Mouse (Mus musculus) midbrain, embryonic 10.5 days (tissue): ENCODE measurements at regions not wholly inside any gene's neighbourhood (a gene's known extent, or its start where the extent isn't known, plus 50 kb on each side); places are given as distances from the start of the nearest gene placed in this dataset.

Experiments
- DNase-seq: peaks from one replicate; pipeline ENCODE4 v3.0.0-alpha.2; 2017; ENCODE audit warnings: low spot score
- H3K27ac ChIP-seq: fragments of 300-500 bp; sonication (generic); replicated peaks from 2 replicates; pipeline ENCODE4 v1.5.1; 2016; ENCODE audit warnings: mild to moderate bottlenecking
- H3K27me3 ChIP-seq: fragments of 300-500 bp; sonication (generic); 2 replicates; pipeline ENCODE4 v1.6.1; 2016; ENCODE audit warnings: low read depth, mild to moderate bottlenecking; ENCODE audit not compliant: poor library complexity, severe bottlenecking
- H3K36me3 ChIP-seq: fragments of 300-500 bp; sonication (generic); 2 replicates; pipeline ENCODE4 v1.6.1; 2016; ENCODE audit warnings: mild to moderate bottlenecking, moderate library complexity
- H3K4me1 ChIP-seq: fragments of 300-500 bp; sonication (generic); 2 replicates; pipeline ENCODE4 v1.6.1; 2016
- H3K4me3 ChIP-seq: fragments of 300-500 bp; sonication (generic); 2 replicates; pipeline ENCODE4 v1.5.1; 2016; ENCODE audit warnings: mild to moderate bottlenecking, moderate library complexity
- H3K9me3 ChIP-seq: fragments of 300-500 bp; sonication (generic); replicated peaks from 2 replicates; pipeline ENCODE4 v1.6.1; 2016; ENCODE audit warnings: mild to moderate bottlenecking
- WGBS: fragments of 180-500 bp; shearing (Covaris S2); methylation state at CpG from one replicate; pipeline ENCODE4 v1.1.7; 2016; 5-methylcytosine and 5-hydroxymethylcytosine counted together

DNA sequence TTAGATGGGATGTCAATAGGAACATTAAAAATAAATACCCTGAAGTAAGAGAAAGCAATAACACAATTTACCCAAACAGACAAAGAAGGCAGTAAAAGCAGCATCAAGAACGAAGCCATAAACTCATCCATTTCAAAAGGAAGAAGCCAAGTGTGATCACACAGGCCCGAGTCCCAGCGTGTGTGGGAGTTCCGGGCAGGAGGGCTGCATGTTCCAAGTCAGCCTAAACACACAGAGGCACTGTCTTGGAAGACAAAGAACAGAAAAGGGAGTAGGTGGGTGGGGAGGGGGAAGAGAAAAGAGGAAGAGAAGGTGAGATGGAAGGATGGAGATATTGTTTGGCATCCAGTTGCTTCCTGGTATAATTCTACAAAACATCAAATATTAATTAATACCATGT is 248.0 kb upstream of the Nr4a3 start:
- H3K4me3 ChIP-seq = no peak overlapping the region
- no peaks in the 10 kb centered on the region for H3K4me1 ChIP-seq
- DNase-seq = no peak
- no peaks in the 10 kb centered on the region for H3K27me3 ChIP-seq
- H3K36me3 ChIP-seq = no peaks in the 10 kb centered on the region
- WGBS = 87% methylated on average over 4 of the region's 4 CpGs
- H3K9me3 ChIP-seq = no peaks in the 10 kb centered on the region
- H3K27ac ChIP-seq = no peak overlapping the region

DNA sequence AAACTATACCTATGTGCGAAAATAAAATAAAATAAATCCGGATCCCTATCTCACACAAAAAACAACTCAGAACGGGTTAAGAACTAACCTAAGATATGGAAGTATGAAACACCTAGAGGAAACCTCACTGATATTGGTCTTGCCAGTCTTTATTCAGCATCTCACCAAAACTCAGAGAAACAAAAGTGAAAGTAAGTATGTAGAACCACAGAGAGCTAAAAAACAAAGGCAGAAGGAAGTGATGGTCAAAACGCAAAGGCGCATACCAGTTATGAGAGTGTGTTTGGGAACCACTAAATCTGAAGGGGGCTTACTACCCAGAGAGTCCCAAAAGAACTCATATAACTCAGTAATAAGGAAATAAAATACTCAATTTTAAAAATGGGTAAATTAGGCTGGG is 245.8 kb upstream of the Nr4a3 start:
- H3K27ac ChIP-seq = no peak overlapping the region
- H3K9me3 ChIP-seq = no peaks in the 10 kb centered on the region
- no peaks in the 10 kb centered on the region for H3K27me3 ChIP-seq
- H3K36me3 ChIP-seq = no peaks in the 10 kb centered on the region
- WGBS = 95% methylated on average over 5 of the region's 5 CpGs
- no peak for DNase-seq
- H3K4me3 ChIP-seq = no peak overlapping the region
- no peaks in the 10 kb centered on the region for H3K4me1 ChIP-seq

DNA sequence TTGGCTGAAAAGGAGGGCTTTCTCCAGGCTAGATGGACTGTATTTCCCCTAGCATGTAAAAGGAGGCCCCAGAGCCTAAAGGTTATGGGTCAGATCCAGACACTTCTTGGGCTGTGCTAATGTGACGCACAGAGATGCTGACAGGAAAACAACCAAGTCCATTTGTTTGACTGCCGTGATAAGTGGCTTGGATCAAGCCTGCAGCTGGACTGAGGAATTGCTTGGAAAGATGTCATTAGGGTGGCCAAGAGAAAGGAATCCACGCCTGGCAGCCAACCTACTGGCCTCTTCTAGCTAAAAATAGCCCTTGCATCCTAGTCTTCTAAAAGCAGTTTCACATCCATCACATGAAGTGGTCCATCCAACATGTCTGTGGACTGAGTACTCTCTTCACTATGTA is 241.8 kb upstream of the Nr4a3 start:
- H3K36me3 ChIP-seq = no peaks in the 10 kb centered on the region
- H3K4me1 ChIP-seq = peaks cover 5% of the 10 kb centered on the region; the same call in 1 of the 2 replicates
- no peak for DNase-seq
- H3K4me3 ChIP-seq = no peak overlapping the region
- whole genome bisulfite sequencing = 80% methylated on average over 3 of the region's 3 CpGs
- no peak overlapping the region for H3K27ac ChIP-seq
- H3K9me3 ChIP-seq = no peaks in the 10 kb centered on the region
- H3K27me3 ChIP-seq = no peaks in the 10 kb centered on the region

DNA sequence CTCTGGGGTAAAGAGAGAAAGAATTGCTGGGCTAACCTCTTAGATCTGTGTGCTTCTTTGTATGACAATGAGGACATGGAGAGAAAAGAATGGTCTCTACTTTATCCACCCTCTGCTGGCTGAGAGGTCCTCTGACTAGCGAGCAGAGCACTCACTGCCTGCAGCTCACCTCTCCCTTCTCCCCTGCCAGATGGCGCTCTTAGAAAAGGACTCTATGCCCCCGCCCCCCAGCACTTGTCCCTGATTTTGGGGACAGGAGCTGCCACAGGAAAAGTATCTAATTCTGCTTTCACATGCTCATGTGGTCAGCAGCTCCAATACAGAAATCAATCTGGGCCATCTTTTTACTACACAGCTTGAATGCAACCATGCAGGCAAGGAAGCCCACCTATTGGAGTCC is 237.1 kb upstream of the Nr4a3 start:
- no peak for DNase-seq
- Histone ChIP-seq H3K36me3 (no peaks in the 10 kb centered on the region), H3K4me1 (peaks cover 5% of the 10 kb centered on the region; the same call in 1 of the 2 replicates), H3K4me3 (no peak overlapping the region), H3K27me3 (no peaks in the 10 kb centered on the region), H3K9me3 (no peaks in the 10 kb centered on the region), H3K27ac (no peak overlapping the region)
- 7% methylated on average over 3 of the region's 3 CpGs for WGBS

DNA sequence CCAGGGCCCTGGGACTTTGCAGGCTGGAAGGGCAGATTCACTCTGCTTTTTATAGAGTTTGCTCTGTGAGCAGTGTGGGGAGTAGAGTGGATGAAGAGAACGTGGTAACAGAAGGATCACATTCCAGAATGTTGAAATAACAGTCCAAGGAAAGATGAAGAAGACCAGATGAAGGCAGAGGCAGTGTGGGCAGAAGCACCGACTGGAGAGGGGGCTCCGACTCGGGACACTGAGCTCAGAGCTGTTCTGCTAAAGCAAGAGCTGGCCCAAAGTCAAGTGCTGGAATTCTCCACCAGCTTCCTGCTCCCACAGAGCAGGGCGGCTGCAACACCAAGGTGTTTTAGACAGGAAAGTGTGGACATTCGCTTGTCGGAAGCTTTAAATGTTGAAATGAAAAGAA is 230.9 kb upstream of the Nr4a3 start:
- H3K27me3 ChIP-seq = no peaks in the 10 kb centered on the region
- H3K27ac ChIP-seq = no peak overlapping the region
- H3K4me3 ChIP-seq = no peak overlapping the region
- H3K4me1 ChIP-seq = no peaks in the 10 kb centered on the region
- 86% methylated on average over 7 of the region's 7 CpGs for WGBS
- DNase-seq = no peak
- H3K9me3 ChIP-seq = no peaks in the 10 kb centered on the region
- H3K36me3 ChIP-seq = no peaks in the 10 kb centered on the region

DNA sequence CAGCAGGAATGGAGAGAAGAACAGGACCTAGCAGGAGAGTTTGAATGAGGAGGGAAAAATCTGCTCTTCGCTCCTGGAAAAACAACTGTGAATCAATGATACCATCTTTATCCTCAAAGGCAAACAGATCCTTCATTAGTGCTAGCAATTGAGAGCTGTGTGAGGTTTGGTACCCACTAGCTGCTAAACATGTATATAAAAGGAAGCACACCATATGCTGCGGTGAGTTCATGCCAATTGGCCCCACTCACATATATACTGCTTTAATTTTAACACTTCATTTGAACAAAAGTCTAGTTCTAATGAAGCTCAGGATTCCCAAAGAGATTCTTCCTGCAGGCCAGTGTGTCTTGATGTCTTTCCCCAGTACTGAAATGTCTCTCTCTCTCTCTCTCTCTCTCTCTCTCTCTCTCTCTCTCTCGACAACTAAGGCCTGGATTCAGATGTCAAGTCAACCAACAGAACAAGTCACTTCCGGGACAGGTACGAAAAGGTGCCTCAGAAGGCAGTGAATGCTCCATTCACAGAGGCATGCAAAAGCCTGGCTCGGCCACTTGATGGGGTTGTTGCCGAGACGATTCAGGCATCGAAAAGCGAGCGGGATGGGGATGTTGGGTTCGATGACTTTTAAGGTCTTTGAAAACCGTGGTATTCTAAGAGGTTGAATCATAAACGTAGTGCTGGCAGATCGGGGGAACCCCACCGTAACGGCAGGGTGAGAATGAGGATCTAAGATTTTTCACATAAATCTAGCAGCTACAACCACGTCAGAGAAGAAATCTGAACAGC is 226.4 kb upstream of the Nr4a3 start:
- Histone ChIP-seq H3K4me3 (no peak overlapping the region), H3K27ac (no peak overlapping the region), H3K9me3 (no peaks in the 10 kb centered on the region), H3K36me3 (no peaks in the 10 kb centered on the region), H3K27me3 (no peaks in the 10 kb centered on the region), H3K4me1 (no peaks in the 10 kb centered on the region)
- no peak for DNase-seq
- 90% methylated on average over 18 of the region's 18 CpGs for WGBS

DNA sequence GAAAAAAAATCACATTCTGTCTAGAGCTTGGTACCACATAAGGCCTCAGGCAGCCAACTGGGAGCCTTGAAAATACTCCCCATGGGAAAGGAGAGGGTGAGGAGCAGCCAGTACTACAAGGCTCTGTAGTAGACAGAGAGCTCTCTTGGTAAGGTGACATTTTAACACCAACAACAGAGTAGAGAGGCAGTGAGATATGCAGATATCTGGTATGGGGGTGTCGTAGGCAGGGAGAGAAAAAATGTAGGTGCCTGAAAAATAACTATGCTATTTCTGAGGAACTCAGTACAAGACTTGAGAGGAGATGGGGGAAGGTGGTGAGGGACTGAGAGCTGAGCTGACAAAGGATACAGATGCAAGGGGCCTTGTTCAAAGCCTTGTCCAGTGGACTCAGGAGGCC is 224.4 kb upstream of the Nr4a3 start:
- DNase-seq = no peak
- Histone ChIP-seq H3K9me3 (no peaks in the 10 kb centered on the region), H3K27ac (no peak overlapping the region), H3K27me3 (no peaks in the 10 kb centered on the region), H3K36me3 (no peaks in the 10 kb centered on the region), H3K4me3 (no peak overlapping the region), H3K4me1 (no peaks in the 10 kb centered on the region)
- 96% methylated on average over 1 of the region's 1 CpGs for WGBS

DNA sequence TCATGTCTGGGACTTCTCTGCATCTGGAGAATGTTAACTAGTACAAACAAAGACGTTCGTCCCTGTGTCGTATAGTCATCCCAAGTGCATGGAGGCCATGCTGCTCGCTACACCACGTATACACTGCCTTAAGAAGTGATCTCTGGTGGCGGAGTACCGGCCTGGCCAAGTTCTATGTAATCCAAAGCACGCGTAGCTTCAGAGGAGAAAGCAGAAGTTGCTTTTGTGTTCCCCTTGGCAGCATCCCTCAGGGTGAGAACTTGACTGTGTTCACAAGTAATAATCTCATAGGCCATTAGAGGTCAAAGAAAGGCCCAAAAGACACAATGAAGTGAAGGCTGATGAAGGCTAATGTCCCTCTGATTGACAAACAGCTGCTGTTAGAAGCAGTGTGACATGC is 221.7 kb upstream of the Nr4a3 start:
- Histone ChIP-seq H3K27ac (no peak overlapping the region), H3K4me3 (no peak overlapping the region), H3K9me3 (no peaks in the 10 kb centered on the region), H3K4me1 (no peaks in the 10 kb centered on the region), H3K36me3 (no peaks in the 10 kb centered on the region), H3K27me3 (no peaks in the 10 kb centered on the region)
- no peak for DNase-seq
- WGBS = 91% methylated on average over 9 of the region's 9 CpGs

DNA sequence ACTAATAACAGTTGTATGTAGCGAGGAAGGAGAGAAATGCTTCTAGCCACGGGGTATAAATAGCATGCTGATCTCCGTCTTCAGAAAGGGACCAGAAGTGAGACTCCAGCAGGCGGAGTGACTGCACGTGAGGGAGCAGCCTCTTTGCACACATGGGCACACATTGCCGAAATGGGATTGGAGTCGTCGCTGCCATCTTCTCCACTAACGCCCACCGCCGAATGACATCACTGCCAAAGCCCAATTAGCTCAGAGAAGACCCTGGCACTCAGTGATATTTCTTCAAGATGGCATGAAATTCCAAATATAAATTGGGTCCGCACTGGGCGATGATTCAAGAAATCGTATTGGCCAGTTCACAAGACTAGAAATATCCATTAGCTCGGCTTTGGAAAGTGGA is 220.9 kb upstream of the Nr4a3 start:
- no peak for DNase-seq
- Histone ChIP-seq H3K4me3 (no peak overlapping the region), H3K9me3 (no peaks in the 10 kb centered on the region), H3K27ac (no peak overlapping the region), H3K36me3 (no peaks in the 10 kb centered on the region), H3K4me1 (no peaks in the 10 kb centered on the region), H3K27me3 (no peaks in the 10 kb centered on the region)
- 92% methylated on average over 15 of the region's 15 CpGs for WGBS

DNA sequence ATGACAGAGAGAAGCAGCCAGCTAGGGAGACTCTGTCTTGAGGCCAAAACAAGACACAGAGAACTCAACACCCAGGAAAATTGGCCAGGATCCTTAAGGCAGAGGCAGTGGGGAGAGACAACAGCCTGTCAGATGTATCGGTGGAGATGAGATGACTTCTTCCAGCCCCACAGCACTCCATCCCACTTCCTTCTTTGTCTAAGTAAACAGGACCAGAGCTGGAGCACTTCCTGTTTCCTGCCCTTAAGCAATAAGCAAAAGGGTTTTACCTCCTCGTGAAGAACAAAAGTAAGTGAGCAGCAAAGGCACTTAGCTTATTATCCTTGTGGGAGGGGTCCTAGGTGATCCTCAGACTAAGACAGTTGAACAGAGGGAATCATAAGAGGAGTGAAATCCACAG is 212.0 kb upstream of the Nr4a3 start:
- Histone ChIP-seq H3K4me1 (no peaks in the 10 kb centered on the region), H3K27me3 (no peaks in the 10 kb centered on the region), H3K36me3 (no peaks in the 10 kb centered on the region), H3K27ac (no peak overlapping the region), H3K4me3 (no peak overlapping the region), H3K9me3 (no peaks in the 10 kb centered on the region)
- WGBS = 84% methylated on average over 2 of the region's 2 CpGs
- no peak for DNase-seq

DNA sequence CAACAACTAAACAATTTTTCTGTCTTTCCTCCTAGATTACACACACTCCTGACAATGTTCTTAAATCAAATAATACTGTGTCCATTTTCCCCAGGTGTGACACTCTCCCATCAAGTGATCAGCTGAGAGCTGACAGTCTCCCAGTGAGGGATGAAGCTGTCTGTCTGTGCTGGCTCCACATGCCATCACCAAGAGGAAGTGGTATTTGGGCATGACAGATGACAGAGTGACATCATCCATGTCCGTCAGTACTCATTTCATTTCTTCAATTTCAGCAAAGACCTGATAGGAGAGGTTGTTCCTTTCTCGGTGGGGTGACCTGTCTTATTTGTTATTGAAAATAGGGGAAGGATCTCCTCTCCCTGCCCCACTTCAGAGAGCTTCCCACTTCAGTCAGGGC is 206.5 kb upstream of the Nr4a3 start:
- no peak overlapping the region for H3K27ac ChIP-seq
- H3K4me1 ChIP-seq = no peaks in the 10 kb centered on the region
- no peaks in the 10 kb centered on the region for H3K9me3 ChIP-seq
- H3K4me3 ChIP-seq = no peak overlapping the region
- no peaks in the 10 kb centered on the region for H3K36me3 ChIP-seq
- WGBS = 89% methylated on average over 2 of the region's 2 CpGs
- no peak for DNase-seq
- H3K27me3 ChIP-seq = no peaks in the 10 kb centered on the region

DNA sequence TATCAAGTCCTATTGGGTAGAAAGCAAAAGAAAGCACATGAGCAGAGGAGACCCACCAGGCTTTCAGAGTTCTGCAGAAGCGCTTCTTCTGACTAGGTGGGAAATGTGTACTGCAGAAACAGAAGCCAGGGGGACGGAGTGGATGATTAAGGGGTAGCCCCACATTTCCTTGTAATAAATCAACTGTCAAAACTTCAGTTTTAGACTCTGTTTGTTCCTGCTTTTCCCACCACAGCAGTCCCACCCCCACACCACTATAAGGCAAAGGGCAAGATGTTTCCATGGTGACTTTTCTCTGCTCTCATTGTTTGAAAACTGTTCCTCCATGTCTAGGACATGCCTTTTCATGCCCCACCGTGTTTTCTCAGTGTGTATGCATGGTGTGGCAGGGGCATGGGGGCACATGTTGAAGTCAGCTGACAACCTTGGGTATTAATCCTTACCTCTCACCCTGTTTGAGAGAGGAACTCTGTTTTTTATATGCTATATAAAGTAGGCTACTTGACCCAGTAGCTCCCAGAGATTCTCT is 202.8 kb upstream of the Nr4a3 start:
- Histone ChIP-seq H3K4me1 (no peaks in the 10 kb centered on the region), H3K27me3 (no peaks in the 10 kb centered on the region), H3K9me3 (no peaks in the 10 kb centered on the region), H3K4me3 (no peak overlapping the region), H3K27ac (no peak overlapping the region), H3K36me3 (no peaks in the 10 kb centered on the region)
- 72% methylated on average over 3 of the region's 3 CpGs for WGBS
- no peak for DNase-seq

DNA sequence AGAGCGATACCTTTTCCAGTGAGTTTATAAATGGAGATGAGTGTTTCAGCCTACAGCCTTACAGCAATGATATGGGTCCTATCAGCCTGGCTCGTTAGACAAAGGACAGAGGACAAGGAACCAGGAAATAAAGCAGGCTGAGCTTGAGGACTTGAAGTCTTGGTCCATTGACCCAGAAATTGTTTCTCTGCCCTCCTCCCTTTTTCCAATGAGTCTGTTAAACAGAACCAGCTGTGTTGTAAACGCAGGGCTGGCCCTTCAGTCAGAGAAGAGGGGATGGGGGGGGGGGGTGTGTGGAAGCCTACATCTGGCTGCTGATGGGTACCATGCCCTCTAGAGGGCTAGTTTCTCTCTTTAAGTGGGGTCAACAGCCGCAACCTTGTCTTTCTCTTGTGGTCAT is 199.7 kb upstream of the Nr4a3 start:
- Histone ChIP-seq H3K4me3 (no peak overlapping the region), H3K27me3 (no peaks in the 10 kb centered on the region), H3K9me3 (no peaks in the 10 kb centered on the region; the same call in 1 of the 2 replicates), H3K36me3 (no peaks in the 10 kb centered on the region), H3K27ac (no peak overlapping the region), H3K4me1 (no peaks in the 10 kb centered on the region)
- no peak for DNase-seq
- 72% methylated on average over 4 of the region's 4 CpGs for WGBS
